Mouse (Mus musculus) intestine, embryonic 14.5 days (tissue): ENCODE measurements around the gene Catsperd. TPM values are rescaled to one million over a fixed set of nuclear protein-coding genes. Genes with fewer than 3 reads are reported as not detected.

Experiments used
- ATAC-seq: fragments of 200-750 bp; cut with Nextera tagmentation; replicated peaks from 2 replicates; pipeline ENCODE4 v1.8.0; 2017; ENCODE audit warnings: low read depth, moderate number of reproducible peaks, moderate TSS enrichment, moderate library complexity; ENCODE audit not compliant: low FRiP score, low TSS enrichment
- DNase-seq: peaks from one replicate; pipeline ENCODE4 v3.0.0-alpha.2; 2018; ENCODE audit warnings: low spot score
- H3K27ac ChIP-seq: fragments of 300-500 bp; sonication (generic); 2 replicates; pipeline ENCODE4 v1.5.1; 2014; ENCODE audit warnings: low read depth, mild to moderate bottlenecking, control low read depth
- H3K27me3 ChIP-seq: fragments of 300-500 bp; sonication (generic); replicated peaks from 2 replicates; pipeline ENCODE4 v1.6.1; 2014; ENCODE audit warnings: low read length, control low read depth; ENCODE audit not compliant: control insufficient read depth, insufficient read depth
- H3K36me3 ChIP-seq: fragments of 300-500 bp; sonication (generic); 2 replicates; pipeline ENCODE4 v1.6.1; 2014; ENCODE audit warnings: low read length, control low read depth; ENCODE audit not compliant: control insufficient read depth, insufficient read depth
- H3K4me1 ChIP-seq: fragments of 300-500 bp; sonication (generic); replicated peaks from 2 replicates; pipeline ENCODE4 v1.6.1; 2014; ENCODE audit warnings: low read length, control low read depth, mixed read lengths; ENCODE audit not compliant: control insufficient read depth, insufficient read depth
- H3K4me2 ChIP-seq: fragments of 300-500 bp; sonication (generic); 2 replicates; pipeline ENCODE4 v1.6.1; 2014; ENCODE audit warnings: low read length
- H3K4me3 ChIP-seq: fragments of 300-500 bp; sonication (generic); 2 replicates; pipeline ENCODE4 v1.5.1; 2014; ENCODE audit warnings: low read depth, low read length, control low read depth, mixed read lengths
- H3K9ac ChIP-seq: fragments of 300-500 bp; sonication (generic); 2 replicates; pipeline ENCODE4 v1.6.1; 2014; ENCODE audit warnings: mild to moderate bottlenecking, low read length
- H3K9me3 ChIP-seq: fragments of 300-500 bp; sonication (generic); 2 replicates; pipeline ENCODE4 v1.6.1; 2016; ENCODE audit warnings: low read length, control low read depth; ENCODE audit not compliant: control insufficient read depth
- WGBS: fragments of 180-500 bp; shearing (Covaris S2); extraction: QIAGEN DNeasy Blood & Tissue Kit; methylation state at CpG from one replicate; pipeline ENCODE4 v1.1.7; 2014; 5-methylcytosine and 5-hydroxymethylcytosine counted together
- polyA plus RNA-seq: library from polyadenylated mRNA; unstranded; fragments of >200 nt; fragmentation: Nextera tagmentation; extraction: Ambion mirVana; gene quantifications from 2 replicates; pipeline ENCODE4 v1.2.1, GENCODE M21; 2014

Catsperd gene
- polyA plus RNA-seq, 1 experiment from 2014 or later = 1.1 TPM

GRCm38 (mm10) chr17:56684649-56685048, 56.7 kb downstream of the Catsperd start:
- H3K27ac ChIP-seq = no peak overlapping the region
- no peak overlapping the region for H3K4me2 ChIP-seq
- H3K9ac ChIP-seq = no peak overlapping the region
- DNase-seq = no peak
- no peaks in the 10 kb centered on the region for H3K9me3 ChIP-seq
- ATAC-seq = no peak
- WGBS = 85% methylated on average over 2 of the region's 2 CpGs
- peaks cover 73% of the 10 kb centered on the region for H3K36me3 ChIP-seq
- H3K4me3 ChIP-seq = no peak overlapping the region
- no peaks in the 10 kb centered on the region for H3K4me1 ChIP-seq
- no peaks in the 10 kb centered on the region for H3K27me3 ChIP-seq

GRCm38 (mm10) chr17:56686801-56687200, 58.9 kb downstream of the Catsperd start:
- no peak for DNase-seq
- Histone ChIP-seq H3K4me3 (no peak overlapping the region), H3K9me3 (no peaks in the 10 kb centered on the region), H3K27me3 (no peaks in the 10 kb centered on the region), H3K4me2 (no peak overlapping the region), H3K4me1 (no peaks in the 10 kb centered on the region), H3K36me3 (peaks cover 89% of the 10 kb centered on the region), H3K27ac (no peak overlapping the region), H3K9ac (no peak overlapping the region)
- WGBS = 92% methylated on average over 3 of the region's 4 CpGs
- ATAC-seq = no peak

DNA sequence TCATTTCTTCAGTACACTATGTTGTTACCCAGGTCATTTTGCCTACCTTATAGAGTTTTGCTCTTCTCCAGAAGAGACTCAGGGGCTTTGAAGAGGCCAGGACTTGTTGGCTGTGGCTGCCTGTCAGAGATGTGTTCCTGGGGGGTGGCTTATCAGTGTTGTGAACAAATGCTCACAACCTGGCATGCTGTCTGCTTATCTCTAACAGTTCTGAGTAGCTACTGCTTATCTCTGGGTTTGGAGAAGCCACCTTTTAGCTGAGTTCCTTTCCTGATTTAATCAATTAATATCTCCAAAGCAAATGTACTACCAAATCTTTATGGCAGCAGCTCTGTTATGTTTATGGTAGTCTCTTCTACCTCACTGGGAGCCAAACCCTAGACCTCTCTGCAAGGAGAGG, 60.1 kb downstream of the Catsperd start:
- Histone ChIP-seq H3K36me3 (peaks cover 87% of the 10 kb centered on the region), H3K4me1 (no peaks in the 10 kb centered on the region), H3K27me3 (no peaks in the 10 kb centered on the region), H3K9me3 (no peaks in the 10 kb centered on the region), H3K27ac (no peak overlapping the region), H3K9ac (no peak overlapping the region), H3K4me3 (no peak overlapping the region), H3K4me2 (no peak overlapping the region)
- DNase-seq (no peak), ATAC-seq (no peak)

- Histone ChIP-seq H3K9me3 (no peaks in the 10 kb centered on the region), H3K27ac (no peak overlapping the region), H3K4me2 (no peak overlapping the region), H3K27me3 (no peaks in the 10 kb centered on the region), H3K4me3 (no peak overlapping the region), H3K9ac (no peak overlapping the region), H3K4me1 (0 out of 2 replicates have a peak, but pooled peaks cover 3% of the 10 kb centered on the region), H3K36me3 (peaks cover 89% of the 10 kb centered on the region)
- DNase-seq (no peak), ATAC-seq (no peak)
- 93% methylated on average over 2 of the region's 2 CpGs for WGBS
Observed at GRCm38 (mm10) chr17:56688689-56689088, 60.7 kb downstream of the Catsperd start.

GRCm38 (mm10) chr17:56693395-56693794, 65.5 kb downstream of the Catsperd start:
- H3K9me3 ChIP-seq = no peaks in the 10 kb centered on the region
- no peak for DNase-seq
- 0 out of 2 replicates have a peak overlapping the region, but pooled peaks have one; percentile 4 for H3K27ac ChIP-seq
- no peak overlapping the region for H3K4me2 ChIP-seq
- no peak overlapping the region for H3K9ac ChIP-seq
- no peak overlapping the region for H3K4me3 ChIP-seq
- H3K4me1 ChIP-seq = 0 out of 2 replicates have a peak, but pooled peaks cover 5% of the 10 kb centered on the region
- no peak for ATAC-seq
- no peaks in the 10 kb centered on the region for H3K27me3 ChIP-seq
- WGBS = 83% methylated on average over 1 of the region's 1 CpGs
- H3K36me3 ChIP-seq = peaks cover 97% of the 10 kb centered on the region

GRCm38 (mm10) chr17:56693851-56694310, 65.9 kb downstream of the Catsperd start:
- H3K27ac ChIP-seq = 0 out of 2 replicates have a peak overlapping the region, but pooled peaks have one; percentile 4
- 73% methylated on average over 6 of the region's 6 CpGs for WGBS

DNA sequence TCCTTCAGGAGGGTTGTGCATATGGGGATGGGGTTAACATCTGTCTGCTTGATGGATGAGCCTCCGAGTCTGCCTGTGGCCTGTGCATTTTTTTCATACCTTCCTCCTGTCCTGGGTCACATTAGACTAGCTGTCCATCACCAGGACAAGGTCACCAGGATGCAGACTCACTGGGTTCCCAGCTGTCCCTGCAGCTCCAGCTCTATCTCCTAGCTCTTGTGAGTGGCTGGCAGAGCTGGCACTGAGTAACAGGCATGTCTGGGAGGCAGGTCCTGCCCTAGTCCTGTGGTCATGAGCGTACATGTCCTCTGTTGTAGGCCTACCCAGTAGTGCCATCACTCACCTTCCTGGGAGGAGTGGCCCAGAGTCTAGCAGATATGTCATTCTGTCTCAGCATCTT, 72.5 kb downstream of the Catsperd start:
- Histone ChIP-seq H3K27ac (no peak overlapping the region), H3K4me3 (no peak overlapping the region), H3K9ac (no peak overlapping the region), H3K36me3 (peaks cover 96% of the 10 kb centered on the region), H3K9me3 (no peaks in the 10 kb centered on the region), H3K27me3 (no peaks in the 10 kb centered on the region), H3K4me1 (no peaks in the 10 kb centered on the region), H3K4me2 (no peak overlapping the region)
- DNase-seq (no peak), ATAC-seq (no peak)
- 70% methylated on average over 2 of the region's 2 CpGs for WGBS

More at GRCm38 (mm10) chr17:56693851-56694310, 65.9 kb downstream of the Catsperd start:
- Histone ChIP-seq H3K4me1 (0 out of 2 replicates have a peak, but pooled peaks cover 5% of the 10 kb centered on the region), H3K9ac (no peak overlapping the region), H3K27me3 (no peaks in the 10 kb centered on the region), H3K4me3 (no peak overlapping the region), H3K9me3 (no peaks in the 10 kb centered on the region), H3K4me2 (no peak overlapping the region), H3K36me3 (peaks cover 97% of the 10 kb centered on the region)
- DNase-seq (no peak), ATAC-seq (no peak)

GRCm38 (mm10) chr17:56703038-56703437, 75.1 kb downstream of the Catsperd start:
- Histone ChIP-seq H3K27me3 (no peaks in the 10 kb centered on the region), H3K4me2 (no peak overlapping the region), H3K36me3 (peaks cover 96% of the 10 kb centered on the region), H3K27ac (no peak overlapping the region), H3K9ac (no peak overlapping the region), H3K4me3 (no peak overlapping the region), H3K4me1 (no peaks in the 10 kb centered on the region), H3K9me3 (no peaks in the 10 kb centered on the region)
- WGBS = 76% methylated on average over 4 of the region's 4 CpGs
- no peak for ATAC-seq
- no peak for DNase-seq

GRCm38 (mm10) chr17:56706515-56706914, 78.6 kb downstream of the Catsperd start:
- no peaks in the 10 kb centered on the region for H3K4me1 ChIP-seq
- H3K9ac ChIP-seq = no peak overlapping the region
- no peak for DNase-seq
- 95% methylated on average over 1 of the region's 1 CpGs for WGBS
- no peak overlapping the region for H3K4me3 ChIP-seq
- no peaks in the 10 kb centered on the region for H3K27me3 ChIP-seq
- peaks cover 96% of the 10 kb centered on the region for H3K36me3 ChIP-seq
- no peak for ATAC-seq
- H3K4me2 ChIP-seq = no peak overlapping the region
- no peaks in the 10 kb centered on the region for H3K9me3 ChIP-seq
- H3K27ac ChIP-seq = no peak overlapping the region
